Mouse (Mus musculus) natural killer cell, adult 2 months (primary cell): ENCODE measurements around the gene Gm20388.

Experiments used
- DNase-seq, 2 experiments: peaks; one replicate each; pipeline ENCODE4 v3.0.0; 2022; ENCODE audit warnings: low spot score in 2 of 2

The Gm20388 gene

GRCm38 (mm10) chr8:121850821-121851470, 1940.3 kb downstream of the Gm20388 start:
- peak; percentile 94 to 95 for DNase-seq

DNA sequence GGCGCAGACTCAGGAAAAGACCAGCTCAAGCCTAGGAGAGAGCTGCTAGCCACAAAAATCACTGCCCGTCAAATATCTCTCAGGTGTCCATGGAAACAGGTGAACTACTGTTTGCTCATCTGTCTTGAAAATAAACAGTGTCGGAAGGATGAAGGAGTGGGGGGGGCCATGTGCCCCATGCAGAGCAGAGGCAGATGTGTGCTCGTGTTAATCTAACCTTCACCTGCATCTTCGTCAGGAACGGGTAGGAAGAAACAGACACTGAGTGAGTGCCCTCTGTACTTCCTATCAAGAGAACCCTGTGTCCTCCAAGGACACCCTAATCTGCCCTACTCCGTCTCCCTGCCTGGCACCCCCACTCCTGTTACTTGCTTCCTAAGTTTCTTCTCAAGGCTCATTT, 1941.1 kb downstream of the Gm20388 start:
- no peak for DNase-seq

DNA sequence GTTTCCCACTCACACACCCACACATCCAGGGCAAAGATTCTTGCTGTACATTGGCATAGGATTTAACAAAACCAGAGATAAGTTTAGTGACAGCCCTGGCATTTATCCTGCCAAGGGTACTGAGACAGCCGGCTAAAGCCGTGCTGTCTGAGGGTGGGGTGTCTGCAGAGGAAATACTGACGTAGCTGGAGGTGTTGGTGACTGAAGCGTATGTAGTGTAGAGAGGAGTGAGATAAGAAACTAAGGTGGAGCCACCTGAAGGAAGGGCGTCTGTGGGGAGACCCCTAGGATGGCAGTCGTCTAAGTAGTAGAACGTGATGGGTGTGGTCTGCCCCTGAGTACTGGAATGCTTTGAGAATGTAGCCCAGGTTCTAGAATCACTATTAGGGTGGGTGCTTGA, 1941.8 kb downstream of the Gm20388 start:
- no peak for DNase-seq

- DNase-seq = no peak
Observed at GRCm38 (mm10) chr8:121853586-121853985, 1942.9 kb downstream of the Gm20388 start.

GRCm38 (mm10) chr8:121856071-121856746, 1945.6 kb downstream of the Gm20388 start:
- no peak for DNase-seq

GRCm38 (mm10) chr8:121857331-121857730, 1946.7 kb downstream of the Gm20388 start:
- no peak for DNase-seq

DNA sequence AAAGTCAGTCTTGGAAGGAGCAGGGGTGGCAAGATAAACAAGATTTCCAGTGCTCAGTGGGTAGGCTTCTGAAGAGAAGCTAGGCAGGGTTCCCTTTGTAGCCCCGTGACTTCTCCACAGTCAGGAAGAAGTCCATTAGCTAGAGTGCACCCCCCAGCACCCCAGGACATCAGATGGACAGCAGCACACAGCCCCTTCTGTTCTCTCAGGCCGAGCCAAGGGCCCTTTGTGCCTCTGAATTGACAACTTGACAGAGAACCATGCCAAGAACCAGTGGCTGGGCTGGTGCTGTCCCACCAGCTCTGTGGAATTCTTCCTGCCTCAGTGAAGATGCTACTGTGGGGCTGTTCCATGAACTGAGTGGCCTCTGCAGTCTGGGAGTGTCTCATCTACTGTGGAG, 1947.1 kb downstream of the Gm20388 start:
- DNase-seq = no peak

DNA sequence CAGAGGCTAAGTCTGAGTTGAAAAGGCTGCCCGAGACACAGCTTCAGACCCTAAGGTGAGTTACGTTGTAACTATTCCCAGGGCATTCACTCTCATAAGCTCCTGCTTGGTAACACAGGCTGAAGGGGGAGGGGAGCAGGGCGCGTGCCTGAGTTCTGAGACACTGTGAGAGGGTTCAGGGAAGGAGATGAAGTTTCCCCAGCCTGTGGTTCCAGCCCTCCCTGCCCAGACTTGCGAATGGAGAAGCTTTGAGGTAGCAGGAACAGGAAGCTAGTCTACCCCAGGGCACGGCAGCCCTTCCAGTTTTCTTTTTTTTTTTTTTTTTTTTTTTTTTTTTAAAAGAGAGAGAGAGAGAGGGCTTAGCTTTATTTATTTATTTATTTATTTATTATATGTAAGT, 1950.6 kb downstream of the Gm20388 start:
- DNase-seq = no peak

DNA sequence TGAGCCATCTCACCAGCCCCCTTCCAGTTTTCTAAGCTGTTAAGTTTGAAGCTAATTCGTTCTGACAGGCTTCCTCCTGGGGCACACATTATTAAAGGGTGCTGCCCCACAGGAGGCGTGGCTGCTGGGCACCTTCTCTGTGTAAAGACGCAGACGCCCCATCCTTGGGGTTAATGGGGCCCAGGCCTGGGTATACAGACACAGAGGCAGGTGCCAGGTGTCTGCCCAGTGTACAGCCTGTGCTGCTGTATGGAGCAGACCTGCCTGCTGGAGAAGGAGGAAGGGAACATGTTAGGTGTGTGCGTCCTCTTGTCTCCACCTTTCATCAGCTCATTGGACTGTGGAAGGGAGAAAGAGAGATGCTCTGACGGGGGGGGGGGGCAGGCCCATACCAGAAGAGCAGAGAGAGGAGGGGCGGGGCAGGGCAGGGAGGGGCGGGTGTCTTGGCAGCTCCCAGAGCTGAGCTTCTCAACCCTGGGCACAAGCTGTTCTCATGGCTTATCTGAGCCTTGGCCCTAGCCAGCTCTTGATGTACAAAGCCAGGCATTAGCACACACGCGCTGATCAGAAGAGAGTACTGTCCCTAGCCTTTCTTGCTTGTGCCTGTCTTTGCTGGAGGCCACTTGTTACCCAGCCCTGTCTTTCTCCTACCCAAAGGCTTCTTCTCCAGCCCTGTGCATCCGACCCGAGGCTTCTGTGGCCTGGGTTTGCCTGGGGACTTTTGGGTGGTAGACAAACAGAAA, 1951.3 kb downstream of the Gm20388 start:
- no peak for DNase-seq

- DNase-seq = no peak
Observed at GRCm38 (mm10) chr8:121865356-121865755, 1954.7 kb downstream of the Gm20388 start.

- DNase-seq = no peak
Observed at GRCm38 (mm10) chr8:121868196-121868595, 1957.6 kb downstream of the Gm20388 start.

DNA sequence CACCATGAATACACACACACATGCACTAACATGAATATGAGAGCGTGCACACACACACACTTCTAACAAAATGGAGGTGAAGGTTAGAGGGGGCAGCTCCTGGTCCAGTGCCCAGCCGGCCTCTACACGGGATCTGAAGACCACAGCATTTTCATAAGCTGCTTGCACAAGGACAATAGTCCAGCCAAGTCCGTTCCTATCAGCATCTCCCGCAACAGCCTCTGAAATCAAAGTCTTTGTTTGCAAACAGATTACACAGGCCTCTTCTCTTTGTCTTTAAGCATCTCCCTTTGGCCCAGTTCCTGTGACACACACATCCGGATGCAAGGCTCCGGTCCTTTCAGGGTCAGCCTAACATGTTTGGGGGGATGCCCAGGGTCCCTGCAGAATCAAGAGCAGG, 1958.3 kb downstream of the Gm20388 start:
- DNase-seq = no peak

DNA sequence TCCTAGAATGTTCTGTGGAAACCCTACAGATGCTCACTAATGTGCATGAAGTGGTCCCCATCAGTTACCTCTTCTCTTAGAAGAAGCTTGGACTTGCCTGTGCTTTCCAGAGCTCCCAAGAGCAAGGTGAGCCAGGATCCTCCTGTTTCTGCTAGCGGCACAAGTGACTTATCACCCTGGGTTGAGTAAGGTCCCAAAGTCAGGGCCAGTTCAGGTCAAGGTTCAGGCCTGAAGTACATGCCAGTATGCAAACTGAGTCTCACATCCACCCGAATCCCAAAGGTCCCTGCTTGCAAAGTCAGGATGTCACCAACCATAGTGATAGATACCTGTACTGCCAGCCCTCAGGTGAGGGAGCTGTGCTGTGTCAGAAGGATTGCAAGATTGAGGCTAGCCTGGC, 1959.5 kb downstream of the Gm20388 start:
- DNase-seq = no peak

DNA sequence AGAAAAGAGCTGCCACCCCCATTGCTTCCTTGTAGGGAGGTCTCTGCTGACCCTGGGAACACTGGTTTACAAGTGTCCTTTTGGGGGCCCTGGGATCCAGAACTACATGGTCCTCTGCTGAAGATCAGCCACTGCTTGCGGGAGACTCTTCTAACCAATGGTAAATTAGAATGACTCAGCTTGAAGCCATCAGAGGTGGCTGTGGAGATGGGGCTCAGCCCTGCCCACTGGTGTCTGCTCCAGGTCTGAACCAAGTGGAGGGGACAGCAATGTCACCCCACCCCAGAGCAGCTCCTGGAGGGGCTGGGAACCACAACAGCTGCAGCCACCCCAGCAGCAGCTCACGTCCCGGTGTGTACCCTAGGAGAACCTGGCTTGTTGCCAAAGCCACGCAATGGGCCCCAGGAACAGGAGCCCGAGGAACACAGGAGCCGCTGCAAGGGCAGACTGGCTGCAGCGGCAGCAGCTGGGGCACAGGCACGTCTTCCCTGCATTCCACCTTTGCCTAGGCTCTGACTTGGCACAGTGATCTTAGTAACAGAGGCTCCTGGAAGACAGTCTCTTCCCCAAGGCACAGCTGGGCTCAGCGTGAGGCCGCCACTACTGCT, 1961.3 kb downstream of the Gm20388 start:
- no peak for DNase-seq

- DNase-seq = no peak
Observed at GRCm38 (mm10) chr8:121874031-121874430, 1963.4 kb downstream of the Gm20388 start.

- DNase-seq = no peak
Observed at GRCm38 (mm10) chr8:121875045-121875444, 1964.4 kb downstream of the Gm20388 start.

- DNase-seq = no peak
Observed at GRCm38 (mm10) chr8:121875517-121875916, 1964.9 kb downstream of the Gm20388 start.

DNA sequence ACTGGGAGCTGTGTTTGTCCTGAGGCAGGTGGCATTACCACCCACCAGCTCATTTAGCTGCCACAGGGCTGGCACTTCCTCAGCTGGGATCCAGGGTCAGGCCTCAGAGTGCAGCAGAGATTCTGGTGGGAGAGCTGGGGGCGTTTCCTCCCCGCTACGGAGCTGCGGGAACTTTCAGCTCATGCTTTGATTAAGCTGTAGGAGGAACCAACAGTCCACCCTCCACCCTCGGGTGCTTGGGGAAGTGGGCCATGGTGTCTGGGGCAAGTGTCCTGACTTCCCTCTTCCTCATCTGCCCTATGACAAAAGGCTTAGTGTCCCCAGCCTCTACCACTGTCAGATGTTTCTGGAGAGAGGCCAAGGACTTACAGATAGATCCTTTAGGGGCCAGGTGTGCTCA, 1966.6 kb downstream of the Gm20388 start:
- DNase-seq = no peak

GRCm38 (mm10) chr8:121877828-121878480, 1967.3 kb downstream of the Gm20388 start:
- no peak for DNase-seq

DNA sequence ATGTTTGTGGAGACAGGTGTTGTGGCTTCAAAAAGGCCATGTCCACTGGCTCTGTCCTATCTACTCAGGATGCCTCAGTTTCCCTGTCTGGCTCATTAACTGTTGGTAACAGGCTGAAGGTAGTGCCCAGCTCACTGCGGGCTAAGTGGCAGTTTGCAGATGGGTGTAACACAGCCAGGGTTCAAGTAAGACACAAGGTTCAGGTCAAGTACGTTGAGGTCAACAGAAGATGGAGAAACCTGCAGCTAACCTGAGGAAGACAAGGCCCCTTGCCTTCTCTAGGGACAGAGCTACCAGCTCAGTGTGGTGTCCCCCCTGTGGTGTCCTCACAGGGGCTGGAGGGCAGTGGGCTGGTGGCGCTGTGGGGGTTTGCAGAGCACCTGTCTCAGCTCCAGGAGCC, 1969.1 kb downstream of the Gm20388 start:
- DNase-seq = no peak

- no peak for DNase-seq
Observed at GRCm38 (mm10) chr8:121880818-121881217, 1970.2 kb downstream of the Gm20388 start.

DNA sequence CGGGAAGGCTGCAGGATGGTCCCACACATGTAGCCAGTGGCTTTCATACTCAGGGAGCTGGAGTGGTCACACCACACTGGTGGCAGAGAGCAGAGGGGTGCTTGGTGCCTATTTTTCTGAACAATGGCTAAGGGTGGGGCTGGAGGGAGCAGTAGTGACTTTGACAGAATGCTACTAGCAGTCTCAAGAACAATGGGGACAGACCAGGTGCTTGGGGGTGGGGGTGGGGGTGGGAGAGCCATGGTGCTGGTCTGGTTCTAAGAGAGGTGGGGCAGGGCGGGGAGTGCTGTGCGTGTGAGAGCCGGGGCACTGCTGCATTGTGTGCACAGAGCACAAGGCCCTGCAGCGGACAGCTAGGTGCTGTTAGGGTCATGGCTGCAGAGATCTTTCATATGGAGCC, 1971.3 kb downstream of the Gm20388 start:
- DNase-seq = no peak
